Mouse (Mus musculus) kidney, adult 2 months (tissue): ENCODE measurements around the gene Elp5. TPM values are rescaled to one million over a fixed set of nuclear protein-coding genes. Genes with fewer than 3 reads are reported as not detected.
"Not testable (repeated sequence)": the region's sequence is repeated elsewhere in the genome, so short reads cannot be mapped to it uniquely, and the experiment has no call there.

Experiments
- DNase-seq: peaks from one replicate; pipeline ENCODE4 v3.0.0; 2021
- H3K27ac ChIP-seq: fragments of 200-500 bp; 2 replicates; pipeline ENCODE4 v1.5.1; 2012; ENCODE audit warnings: low read depth, low read length, control low read depth, inconsistent platforms; ENCODE audit not compliant: insufficient read depth
- H3K27me3 ChIP-seq: fragments of 200-500 bp; replicated peaks from 2 replicates; pipeline ENCODE4 v1.6.1; 2012; ENCODE audit warnings: mild to moderate bottlenecking, moderate library complexity, low read length, inconsistent platforms; ENCODE audit not compliant: control insufficient read depth, insufficient read depth
- H3K36me3 ChIP-seq: fragments of 200-500 bp; 2 replicates; pipeline ENCODE4 v1.6.1; 2012; ENCODE audit warnings: mild to moderate bottlenecking, moderate library complexity, low read length, inconsistent platforms; ENCODE audit not compliant: control insufficient read depth, insufficient read depth
- H3K4me1 ChIP-seq: fragments of 200-500 bp; 2 replicates; pipeline ENCODE4 v1.6.1; 2011; ENCODE audit warnings: low read length; ENCODE audit not compliant: control insufficient read depth, insufficient read depth
- H3K4me3 ChIP-seq: fragments of 200-500 bp; 2 replicates; pipeline ENCODE4 v1.5.1; 2011; ENCODE audit warnings: mild to moderate bottlenecking, low read depth, low read length, control low read depth; ENCODE audit not compliant: insufficient read depth
- CTCF ChIP-seq: fragments of 200-500 bp; conservative IDR thresholded peaks from 2 replicates; pipeline ENCODE4 v1.5.1; 2011; ENCODE audit warnings: low read depth, mild to moderate bottlenecking, control low read depth, low read length, moderate library complexity, mixed read lengths; ENCODE audit not compliant: insufficient read depth, insufficient read length
- POLR2A ChIP-seq: fragments of 200-500 bp; IDR thresholded peaks from one replicate; pipeline ENCODE4 v1.6.1; 2011; ENCODE audit warnings: low read depth, low read length, control low read depth
- WGBS: fragments of 180-500 bp; shearing (Covaris S2); methylation state at CpG from one replicate; pipeline ENCODE4 v1.1.7; 2018; 5-methylcytosine and 5-hydroxymethylcytosine counted together
- polyA plus RNA-seq: library from polyadenylated mRNA; depleted of rRNA; stranded (reverse); fragments of >200 nt; gene quantifications from 2 replicates; pipeline ENCODE4 v1.2.3, GENCODE M21; 2012

Elp5 gene
- polyA plus RNA-seq, 1 experiment = 66.3 TPM

GRCm38 (mm10) chr11:69933066-69933465, 49.3 kb downstream of the Elp5 start:
- Histone ChIP-seq H3K4me3 (no peak overlapping the region), H3K27me3 (0 out of 2 replicates have a peak, but pooled peaks cover 1% of the 10 kb centered on the region), H3K4me1 (peaks cover 9% of the 10 kb centered on the region), H3K27ac (no peak overlapping the region), H3K36me3 (no peaks in the 10 kb centered on the region)
- DNase-seq = no peak
- no peak for TF ChIP-seq POLR2A
- TF ChIP-seq CTCF = no peak
- 78% methylated on average over 4 of the region's 4 CpGs for WGBS

- WGBS = 43% methylated on average over 3 of the region's 3 CpGs
Measured at GRCm38 (mm10) chr11:69932254-69932653, 50.1 kb downstream of the Elp5 start.

GRCm38 (mm10) chr11:69931769-69932168, 50.5 kb downstream of the Elp5 start:
- Histone ChIP-seq H3K27ac (no peak overlapping the region), H3K4me1 (peaks cover 5% of the 10 kb centered on the region), H3K4me3 (no peak overlapping the region), H3K36me3 (no peaks in the 10 kb centered on the region), H3K27me3 (0 out of 2 replicates have a peak, but pooled peaks cover 1% of the 10 kb centered on the region)
- TF ChIP-seq POLR2A (no peak), CTCF (no peak)
- WGBS = 73% methylated on average over 8 of the region's 8 CpGs
- no peak for DNase-seq

More at GRCm38 (mm10) chr11:69932254-69932653, 50.1 kb downstream of the Elp5 start:
- DNase-seq = no peak
- H3K27me3 ChIP-seq = 0 out of 2 replicates have a peak, but pooled peaks cover 1% of the 10 kb centered on the region
- TF ChIP-seq POLR2A (no peak), CTCF (peak; percentile 52)
- H3K4me3 ChIP-seq = no peak overlapping the region
- H3K36me3 ChIP-seq = no peaks in the 10 kb centered on the region
- no peak overlapping the region for H3K27ac ChIP-seq
- peaks cover 9% of the 10 kb centered on the region for H3K4me1 ChIP-seq

- Histone ChIP-seq H3K4me3 (no peak overlapping the region), H3K36me3 (no peaks in the 10 kb centered on the region), H3K27ac (no peak overlapping the region), H3K27me3 (0 out of 2 replicates have a peak, but pooled peaks cover under 1% of the 10 kb centered on the region), H3K4me1 (peaks cover 2% of the 10 kb centered on the region; the same call in 1 of the 2 replicates)
- no peak for DNase-seq
- no peak for TF ChIP-seq CTCF
- no peak for TF ChIP-seq POLR2A
- WGBS = 71% methylated on average over 3 of the region's 3 CpGs
Measured at GRCm38 (mm10) chr11:69930967-69931537, 51.3 kb downstream of the Elp5 start.

GRCm38 (mm10) chr11:69930176-69930575, 52.1 kb downstream of the Elp5 start:
- not testable (repeated sequence) for H3K27me3 ChIP-seq, H3K27ac ChIP-seq, H3K4me3 ChIP-seq, H3K4me1 ChIP-seq, H3K36me3 ChIP-seq, DNase-seq
- 90% methylated on average over 8 of the region's 8 CpGs for WGBS

- no peaks in the 10 kb centered on the region; the same call in 1 of the 2 replicates for H3K4me1 ChIP-seq
- TF ChIP-seq POLR2A = no peak
- TF ChIP-seq CTCF = no peak
- H3K27ac ChIP-seq = no peak overlapping the region
- H3K36me3 ChIP-seq = no peaks in the 10 kb centered on the region
- H3K27me3 ChIP-seq = no peaks in the 10 kb centered on the region
- no peak overlapping the region for H3K4me3 ChIP-seq
- WGBS = 80% methylated on average over 4 of the region's 4 CpGs
- DNase-seq = no peak
Measured at GRCm38 (mm10) chr11:69929712-69930111, 52.6 kb downstream of the Elp5 start.

GRCm38 (mm10) chr11:69927501-69927900, 54.8 kb downstream of the Elp5 start:
- Histone ChIP-seq H3K27me3 (no peaks in the 10 kb centered on the region), H3K4me1 (peaks cover 3% of the 10 kb centered on the region; the same call in 1 of the 2 replicates), H3K36me3 (no peaks in the 10 kb centered on the region), H3K4me3 (no peak overlapping the region), H3K27ac (no peak overlapping the region)
- no peak for TF ChIP-seq CTCF
- no peak for TF ChIP-seq POLR2A
- WGBS = 98% methylated on average over 2 of the region's 2 CpGs
- DNase-seq = no peak

- DNase-seq = no peak
- 53% methylated on average over 3 of the region's 3 CpGs for WGBS
- TF ChIP-seq CTCF = no peak
- no peak for TF ChIP-seq POLR2A
- Histone ChIP-seq H3K27me3 (no peaks in the 10 kb centered on the region), H3K4me3 (no peak overlapping the region), H3K4me1 (peaks cover 6% of the 10 kb centered on the region; the same call in 1 of the 2 replicates), H3K36me3 (peaks cover 2% of the 10 kb centered on the region; the same call in 1 of the 2 replicates), H3K27ac (peak overlapping the region; percentile 20; the same call in 1 of the 2 replicates)
Measured at GRCm38 (mm10) chr11:69922796-69923195, 59.5 kb downstream of the Elp5 start.
